Mouse (Mus musculus) pancreas, adult 10 weeks (tissue): ENCODE results near the gene Grrp1. TPM values are rescaled to one million over a fixed set of nuclear protein-coding genes. Genes with fewer than 3 reads are reported as not detected.

ENCODE experiments used
- polyA plus RNA-seq: library from polyadenylated mRNA; stranded (reverse); fragments of 350-450 nt; fragmentation: Illumina TruSeq; extraction: RNeasy Lipid Tissue Mini Kit (QIAGEN cat#74804); gene quantifications from one replicate; pipeline ENCODE4 v1.2.3, GENCODE M21; 2015; ENCODE audit warnings: low read depth, low replicate concordance; ENCODE audit not compliant: insufficient read depth

Gene Grrp1
- 6.8 TPM for polyA plus RNA-seq

GRCm38 (mm10) chr4:134253722-134254324, at the start of gene Grrp1:
Grrp1 (minus strand) TSS chr4:134254106.

GRCm38 (mm10) chr4:134287575-134288025, 33.7 kb upstream of the Grrp1 start, which contains the start of gene Pdik1l:
Pdik1l (minus strand) TSS chr4:134287895.

GRCm38 (mm10) chr4:134246719-134247258, 7.1 kb downstream of the Grrp1 start, which contains the start of gene Gm30191:
Gm30191 (plus strand) TSS chr4:134246935.

GRCm38 (mm10) chr4:134245148-134245843, 8.6 kb downstream of the Grrp1 start, which contains the start of gene Zfp593:
Zfp593 (minus strand) TSS chr4:134245592.

GRCm38 (mm10) chr4:134243516-134244250, 10.2 kb downstream of the Grrp1 start, which contains the start of gene E130218I03Rik:
E130218I03Rik (plus strand) TSS chr4:134243662.

GRCm38 (mm10) chr4:134238279-134238651, 15.6 kb downstream of the Grrp1 start, which contains the start of gene Cnksr1:
Cnksr1 (minus strand) TSS chr4:134238399.

GRCm38 (mm10) chr4:134227194-134227593, 26.7 kb downstream of the Grrp1 start, which contains the start of gene Catsper4:
Catsper4 (minus strand) TSS chr4:134227383.

GRCm38 (mm10) chr4:134202904-134203303, 51.0 kb downstream of the Grrp1 start, which contains the start of gene Gm7534:
Gm7534 (minus strand) TSS chr4:134203004.

Other genes starting within 250 kb of the Grrp1 start
- not detected for gene Lin28a, start 235.3 kb downstream of the Grrp1 start, polyA plus RNA-seq
- not detected for gene Zfp683, start 200.3 kb downstream of the Grrp1 start, polyA plus RNA-seq
- gene Crybg2, start 193.3 kb downstream of the Grrp1 start, polyA plus RNA-seq, result not detected
- 12.5 TPM for gene Cd52, start 159.0 kb downstream of the Grrp1 start, polyA plus RNA-seq
- gene Ubxn11, start 151.5 kb downstream of the Grrp1 start, polyA plus RNA-seq, result 2.3 TPM
- gene Sh3bgrl3, start 125.3 kb downstream of the Grrp1 start, polyA plus RNA-seq, result 68.4 TPM
- gene Cep85, start 67.0 kb downstream of the Grrp1 start, polyA plus RNA-seq, result 12.7 TPM
- gene Gm7534, start 51.1 kb downstream of the Grrp1 start, polyA plus RNA-seq, result not detected
- 0.65 TPM for gene Catsper4, start 26.7 kb downstream of the Grrp1 start, polyA plus RNA-seq
- gene Cnksr1, start 15.7 kb downstream of the Grrp1 start, polyA plus RNA-seq, result 4.4 TPM
- not detected for gene E130218I03Rik, start 10.4 kb downstream of the Grrp1 start, polyA plus RNA-seq
- gene Zfp593, start 8.5 kb downstream of the Grrp1 start, polyA plus RNA-seq, result 2.0 TPM
- not detected for gene Gm30191, start 7.2 kb downstream of the Grrp1 start, polyA plus RNA-seq
- 1.6 TPM for gene Pdik1l, start 33.8 kb upstream of the Grrp1 start, polyA plus RNA-seq
- gene Trim63, start 61.0 kb upstream of the Grrp1 start, polyA plus RNA-seq, result not detected
- gene Slc30a2, start 89.1 kb upstream of the Grrp1 start, polyA plus RNA-seq, result 1.2 TPM
- gene Extl1, start 129.7 kb upstream of the Grrp1 start, polyA plus RNA-seq, result 4.4 TPM
- gene Pafah2, start 142.2 kb upstream of the Grrp1 start, polyA plus RNA-seq, result 4.3 TPM
- 9.7 TPM for gene Stmn1, start 214.2 kb upstream of the Grrp1 start, polyA plus RNA-seq
- gene Paqr7, start 242.6 kb upstream of the Grrp1 start, polyA plus RNA-seq, result 1.4 TPM